Mouse (Mus musculus): Measurements from ENCODE around the gene Dennd6a.
A peak's percentile ranks its signal among the peaks of the same experiment; 100 is the strongest.

DNA sequence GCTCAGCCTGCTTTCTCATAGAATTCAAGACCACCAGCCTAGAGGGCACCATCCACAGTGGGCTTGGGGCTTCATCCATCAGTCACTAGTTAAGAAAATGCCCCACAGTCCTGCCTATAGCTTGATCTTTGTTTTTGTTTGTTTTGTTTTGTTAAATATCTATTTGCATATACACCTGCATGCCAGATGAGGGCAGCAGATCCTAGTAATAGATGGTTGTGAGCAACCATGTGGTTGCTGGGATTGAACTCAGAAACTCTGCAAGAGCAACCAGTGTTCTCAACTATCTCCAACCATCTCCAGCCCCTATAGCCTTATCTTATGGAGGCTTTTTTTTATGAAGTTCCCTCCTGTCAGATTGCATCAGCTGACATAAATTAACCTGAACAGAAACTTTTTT is 78.2 kb downstream of the Dennd6a start:
- TF ChIP-seq CTCF (IDR thresholded peaks at IDR 0.05; ENCODE audit: extremely low read depth, insufficient read depth, low read length) (peak; percentile 27; the same call in 1 of the 2 replicates), POLR2A (IDR thresholded peaks at IDR 0.05; ENCODE audit: extremely low read depth, insufficient read depth, low read length) (no peak)

Measured in cortical plate, adult 2 months (tissue).